Mouse (Mus musculus) midbrain, embryonic 13.5 days (tissue): Measurements from ENCODE around the gene Bicdl1. TPM values are rescaled to one million over a fixed set of nuclear protein-coding genes. Genes with fewer than 3 reads are reported as not detected.
A peak's percentile ranks its signal among the peaks of the same experiment; 100 is the strongest.

ENCODE experiments used
- ATAC-seq: fragments of 200-750 bp; cut with Nextera tagmentation; 2 replicates; pipeline ENCODE4 v1.8.0; 2017; ENCODE audit warnings: mild to moderate bottlenecking, moderate TSS enrichment, moderate library complexity
- H3K27ac ChIP-seq: fragments of 300-500 bp; sonication (generic); 2 replicates; pipeline ENCODE4 v1.5.1; 2015; ENCODE audit warnings: inconsistent platforms, mild to moderate bottlenecking, moderate library complexity
- H3K27me3 ChIP-seq: fragments of 300-500 bp; sonication (generic); 2 replicates; pipeline ENCODE4 v1.6.1; 2015; ENCODE audit warnings: mild to moderate bottlenecking, inconsistent platforms
- H3K36me3 ChIP-seq: fragments of 300-500 bp; sonication (generic); 2 replicates; pipeline ENCODE4 v1.6.1; 2015; ENCODE audit warnings: mild to moderate bottlenecking, inconsistent platforms
- H3K4me1 ChIP-seq: fragments of 300-500 bp; sonication (generic); replicated peaks from 2 replicates; pipeline ENCODE4 v1.6.1; 2015; ENCODE audit warnings: inconsistent platforms
- H3K4me2 ChIP-seq: fragments of 300-500 bp; sonication (generic); replicated peaks from 2 replicates; pipeline ENCODE4 v1.6.1; 2015; ENCODE audit warnings: moderate library complexity, mild to moderate bottlenecking, inconsistent platforms
- H3K4me3 ChIP-seq: fragments of 300-500 bp; sonication (generic); replicated peaks from 2 replicates; pipeline ENCODE4 v1.5.1; 2015; ENCODE audit warnings: mild to moderate bottlenecking, inconsistent platforms
- H3K9ac ChIP-seq: fragments of 300-500 bp; sonication (generic); replicated peaks from 2 replicates; pipeline ENCODE4 v1.6.1; 2015; ENCODE audit warnings: mild to moderate bottlenecking, inconsistent platforms
- H3K9me3 ChIP-seq: fragments of 300-500 bp; sonication (generic); 2 replicates; pipeline ENCODE4 v1.6.1; 2016; ENCODE audit warnings: mild to moderate bottlenecking, inconsistent platforms
- WGBS: fragments of 180-500 bp; shearing (Covaris S2); methylation state at CpG from one replicate; pipeline ENCODE4 v1.1.7; 2015; 5-methylcytosine and 5-hydroxymethylcytosine counted together
- polyA plus RNA-seq: library from polyadenylated mRNA; unstranded; fragments of >200 nt; fragmentation: Nextera tagmentation; extraction: Ambion mirVana; gene quantifications from 2 replicates; pipeline ENCODE4 v1.2.1, GENCODE M21; 2015

The Bicdl1 gene
- polyA plus RNA-seq, 1 experiment from 2014 or later = 28.7 TPM

DNA sequence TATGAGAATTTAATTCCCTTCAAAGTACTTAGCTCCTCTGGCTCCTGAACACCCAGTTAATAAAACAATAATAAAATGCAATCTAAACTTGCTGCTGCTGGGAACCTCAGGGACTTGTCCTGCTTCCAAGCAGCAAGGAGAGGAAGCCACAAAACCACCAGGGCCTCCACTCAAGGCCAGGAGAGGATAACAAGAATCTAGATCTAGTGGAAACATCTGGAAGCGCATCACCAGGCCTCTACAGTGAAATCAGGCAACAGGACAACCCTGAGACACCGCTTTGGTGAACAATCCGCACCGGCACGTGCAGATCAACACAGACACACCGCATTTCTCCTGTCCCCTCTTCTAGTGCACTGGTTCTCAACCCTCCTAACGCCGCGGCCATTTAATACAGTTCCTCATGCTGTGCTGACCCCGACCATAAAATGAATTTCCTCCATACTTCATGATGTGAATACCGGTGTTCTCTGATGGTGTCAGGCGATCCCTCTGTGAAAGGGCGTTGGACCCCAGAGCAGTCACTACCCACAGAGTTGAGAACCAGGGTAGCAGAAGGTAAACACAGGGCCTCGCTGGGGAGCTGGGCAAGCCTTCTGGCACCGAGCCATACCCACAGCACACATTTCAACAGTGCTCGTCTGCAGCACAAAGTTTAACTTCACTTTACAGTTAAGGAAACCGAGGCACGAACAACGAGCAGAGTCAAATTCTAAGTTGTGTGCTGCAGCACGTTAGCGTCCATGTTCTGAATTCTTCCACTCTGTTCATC lies 9.0 kb downstream of the Bicdl1 start:
- Histone ChIP-seq H3K36me3 (peaks cover 6% of the 10 kb centered on the region), H3K9me3 (no peaks in the 10 kb centered on the region), H3K4me1 (0 out of 2 replicates have a peak, but pooled peaks cover 7% of the 10 kb centered on the region), H3K4me3 (no peak overlapping the region), H3K4me2 (no peak overlapping the region), H3K9ac (no peak overlapping the region), H3K27me3 (no peaks in the 10 kb centered on the region), H3K27ac (no peak overlapping the region)
- 90% methylated on average over 21 of the region's 21 CpGs for WGBS
- no peak for ATAC-seq

DNA sequence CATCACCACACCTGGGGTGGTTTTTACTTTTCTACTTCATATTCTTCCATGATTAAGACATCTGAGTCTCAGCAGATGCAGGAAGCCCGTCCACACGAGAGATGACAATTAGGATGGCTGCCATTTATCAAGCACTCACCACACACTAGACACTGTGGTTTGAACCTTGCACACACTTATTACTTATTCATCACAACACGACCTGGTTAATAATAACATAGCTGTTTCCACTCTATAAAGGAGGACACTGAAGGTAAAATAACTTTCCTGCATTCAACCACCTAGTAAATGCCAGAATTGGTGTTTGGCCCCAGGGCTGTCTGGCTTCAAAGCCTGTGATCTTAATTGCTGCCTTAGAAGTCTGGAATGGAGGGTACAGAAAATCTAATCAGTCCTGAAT lies 10.7 kb downstream of the Bicdl1 start:
- Histone ChIP-seq H3K36me3 (peaks cover 6% of the 10 kb centered on the region), H3K4me1 (0 out of 2 replicates have a peak, but pooled peaks cover 5% of the 10 kb centered on the region), H3K9ac (no peak overlapping the region), H3K27ac (no peak overlapping the region), H3K27me3 (no peaks in the 10 kb centered on the region), H3K9me3 (no peaks in the 10 kb centered on the region), H3K4me2 (no peak overlapping the region), H3K4me3 (no peak overlapping the region)
- WGBS = 57% methylated on average over 3 of the region's 3 CpGs
- no peak for ATAC-seq

DNA sequence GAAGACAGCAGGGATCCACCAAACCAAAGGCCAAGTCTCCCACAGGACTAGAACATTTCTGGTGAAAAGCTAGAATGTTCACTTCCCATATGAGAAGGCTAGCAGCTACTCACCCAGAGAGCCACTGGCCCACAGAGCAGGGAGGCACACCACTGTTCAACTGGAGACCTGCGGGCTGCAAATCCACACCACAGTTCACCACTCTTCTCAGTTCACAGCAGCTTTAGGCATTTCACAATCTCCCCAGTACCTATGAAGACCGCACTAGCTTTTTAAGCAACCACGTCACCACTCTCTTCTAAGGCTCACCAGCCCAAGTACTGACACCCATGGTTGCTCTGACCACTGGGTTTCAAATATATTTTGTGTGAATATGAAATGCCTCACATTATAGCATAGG lies 13.7 kb downstream of the Bicdl1 start:
- Histone ChIP-seq H3K4me3 (no peak overlapping the region), H3K9me3 (no peaks in the 10 kb centered on the region), H3K27me3 (no peaks in the 10 kb centered on the region), H3K36me3 (no peaks in the 10 kb centered on the region; the same call in 1 of the 2 replicates), H3K4me1 (0 out of 2 replicates have a peak, but pooled peaks cover 5% of the 10 kb centered on the region), H3K4me2 (no peak overlapping the region), H3K27ac (no peak overlapping the region), H3K9ac (no peak overlapping the region)
- 95% methylated on average over 3 of the region's 3 CpGs for WGBS
- ATAC-seq = no peak

DNA sequence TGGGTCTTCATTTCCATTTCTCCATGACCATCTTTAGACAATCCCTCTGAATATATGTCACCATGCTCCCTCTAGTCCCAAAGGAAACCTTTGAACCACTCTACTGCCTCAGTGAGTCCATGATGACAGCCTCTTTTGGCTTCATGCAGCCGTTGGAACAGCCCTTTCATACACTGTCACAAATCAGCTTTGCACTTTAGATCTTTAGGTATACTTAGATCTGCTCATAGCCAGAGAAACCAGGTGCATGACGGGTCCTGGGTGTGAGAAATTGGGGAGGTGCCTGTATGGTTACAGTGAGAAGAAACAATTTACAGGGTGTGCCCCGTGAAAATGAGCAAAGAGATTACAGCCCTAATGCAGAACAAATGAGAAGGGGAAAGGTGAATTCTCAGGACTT lies 14.3 kb downstream of the Bicdl1 start:
- peaks cover 8% of the 10 kb centered on the region for H3K4me1 ChIP-seq
- H3K9me3 ChIP-seq = no peaks in the 10 kb centered on the region
- no peak overlapping the region for H3K9ac ChIP-seq
- no peak for ATAC-seq
- H3K27ac ChIP-seq = no peak overlapping the region
- H3K4me3 ChIP-seq = no peak overlapping the region
- 88% methylated on average over 3 of the region's 3 CpGs for WGBS
- no peaks in the 10 kb centered on the region for H3K27me3 ChIP-seq
- no peaks in the 10 kb centered on the region for H3K36me3 ChIP-seq
- H3K4me2 ChIP-seq = no peak overlapping the region

DNA sequence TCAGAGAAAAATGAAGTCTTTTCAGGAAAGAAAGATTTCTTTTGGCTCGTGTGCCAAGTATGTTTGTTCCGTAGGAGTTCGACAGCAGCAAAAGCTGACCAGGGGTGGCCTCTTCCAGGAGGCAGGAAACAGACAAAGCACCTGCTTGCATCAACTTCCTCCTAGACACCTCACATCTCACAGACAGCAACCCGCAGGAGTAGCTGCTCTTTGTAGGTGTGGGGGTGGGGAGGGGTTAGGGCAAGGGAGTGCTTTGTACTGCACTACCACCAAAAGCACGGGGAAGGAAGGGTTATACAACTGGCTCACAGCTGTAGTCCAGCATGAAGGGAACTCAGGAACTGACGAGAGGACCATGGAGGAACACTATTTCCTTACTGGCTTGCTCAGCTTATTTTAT lies 15.0 kb downstream of the Bicdl1 start:
- Histone ChIP-seq H3K36me3 (no peaks in the 10 kb centered on the region), H3K27ac (no peak overlapping the region), H3K27me3 (no peaks in the 10 kb centered on the region), H3K4me2 (no peak overlapping the region), H3K4me3 (no peak overlapping the region), H3K9me3 (no peaks in the 10 kb centered on the region), H3K9ac (no peak overlapping the region), H3K4me1 (peaks cover 15% of the 10 kb centered on the region)
- WGBS = 84% methylated on average over 6 of the region's 6 CpGs
- no peak for ATAC-seq

DNA sequence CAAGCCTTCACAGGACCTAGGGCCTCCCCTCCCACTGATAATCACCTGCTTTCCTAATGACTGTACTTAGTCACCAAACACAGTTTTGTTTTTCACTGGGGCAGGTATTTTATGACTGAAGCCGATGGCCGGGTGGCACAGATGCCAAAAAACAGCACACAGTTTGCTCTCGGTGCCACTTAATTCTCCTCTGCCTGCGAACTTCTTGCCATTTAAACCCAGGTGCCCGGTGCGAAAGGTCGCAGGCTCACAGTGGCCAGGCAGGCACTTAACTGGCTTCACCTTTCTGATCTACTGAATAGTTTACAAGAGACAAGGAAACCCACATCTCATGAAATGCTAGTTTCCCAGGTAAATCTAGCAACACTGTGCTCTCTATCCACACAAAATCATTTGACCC lies 16.7 kb downstream of the Bicdl1 start:
- Histone ChIP-seq H3K9me3 (no peaks in the 10 kb centered on the region), H3K36me3 (no peaks in the 10 kb centered on the region), H3K27me3 (no peaks in the 10 kb centered on the region), H3K9ac (no peak overlapping the region), H3K27ac (no peak overlapping the region), H3K4me2 (no peak overlapping the region), H3K4me1 (peaks cover 11% of the 10 kb centered on the region), H3K4me3 (no peak overlapping the region)
- no peak for ATAC-seq
- WGBS = 90% methylated on average over 7 of the region's 7 CpGs

DNA sequence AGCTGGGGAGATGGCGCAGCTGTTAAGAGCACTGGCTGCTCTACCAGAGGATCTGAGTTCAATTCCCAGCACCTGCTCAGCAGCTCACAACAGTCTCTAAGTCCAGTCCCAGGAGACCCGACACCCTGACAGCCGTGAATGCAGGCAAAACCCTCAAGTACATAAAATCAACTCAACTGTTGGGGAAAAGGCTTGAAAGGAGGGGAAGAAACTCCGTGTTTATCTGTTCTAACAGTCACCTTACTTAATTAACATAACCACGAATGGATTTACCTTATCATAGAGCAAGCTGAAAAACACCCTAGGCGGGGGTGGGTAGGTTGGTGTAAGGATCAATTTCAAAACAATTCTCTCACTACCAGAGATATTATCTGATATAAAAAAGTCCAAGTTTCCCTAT lies 18.9 kb downstream of the Bicdl1 start:
- 73% methylated on average over 6 of the region's 6 CpGs for WGBS
- H3K9me3 ChIP-seq = no peaks in the 10 kb centered on the region
- no peak overlapping the region for H3K9ac ChIP-seq
- peaks cover 11% of the 10 kb centered on the region for H3K4me1 ChIP-seq
- H3K27ac ChIP-seq = no peak overlapping the region
- H3K27me3 ChIP-seq = no peaks in the 10 kb centered on the region
- no peaks in the 10 kb centered on the region for H3K36me3 ChIP-seq
- ATAC-seq = no peak
- no peak overlapping the region for H3K4me3 ChIP-seq
- no peak overlapping the region for H3K4me2 ChIP-seq

DNA sequence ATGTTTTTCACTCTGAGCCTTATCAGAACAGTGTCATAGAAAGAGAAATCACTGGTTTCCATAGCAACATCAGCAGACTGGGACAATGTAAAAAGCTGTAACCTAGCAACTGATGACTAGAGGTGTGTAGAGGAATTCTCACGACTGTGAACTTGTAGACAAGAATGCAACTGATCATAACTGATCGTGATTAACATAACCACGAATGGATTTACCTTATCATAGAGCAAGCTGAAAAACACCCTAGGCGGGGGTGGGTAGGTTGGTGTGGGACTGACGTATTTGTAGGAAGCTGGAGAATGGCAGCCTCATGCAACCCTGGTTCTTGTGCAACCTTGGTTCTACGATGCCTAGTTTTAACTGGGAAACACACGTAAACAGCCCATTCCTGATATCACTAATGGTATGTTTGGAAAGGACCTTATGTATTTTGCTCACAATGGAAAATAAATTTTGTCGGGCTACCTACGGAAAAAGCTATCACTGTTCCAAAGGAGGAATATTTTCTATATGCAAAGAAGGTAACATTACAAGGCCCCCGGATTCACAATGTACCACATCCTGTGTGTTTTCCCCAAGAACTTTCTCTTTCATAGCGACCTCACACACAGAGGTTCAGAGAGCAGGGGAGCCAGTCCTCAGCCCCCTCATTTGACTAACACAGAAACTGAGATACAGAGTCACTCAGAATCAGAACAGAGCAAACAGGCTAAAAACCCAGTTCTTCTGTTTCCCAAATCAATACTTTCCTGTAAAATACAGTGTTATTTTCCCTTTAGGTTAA lies 19.6 kb downstream of the Bicdl1 start:
- 66% methylated on average over 11 of the region's 11 CpGs for WGBS
- no peak overlapping the region for H3K9ac ChIP-seq
- H3K27me3 ChIP-seq = no peaks in the 10 kb centered on the region
- H3K4me1 ChIP-seq = peaks cover 11% of the 10 kb centered on the region
- 0 out of 2 replicates have a peak overlapping the region, but pooled peaks have one; percentile 1 for H3K27ac ChIP-seq
- no peak overlapping the region for H3K4me3 ChIP-seq
- H3K4me2 ChIP-seq = peak overlapping the region; percentile 15; the same call in 1 of the 2 replicates
- no peaks in the 10 kb centered on the region for H3K9me3 ChIP-seq
- peak; percentile 60; the same call in 1 of the 2 replicates for ATAC-seq
- H3K36me3 ChIP-seq = no peaks in the 10 kb centered on the region

DNA sequence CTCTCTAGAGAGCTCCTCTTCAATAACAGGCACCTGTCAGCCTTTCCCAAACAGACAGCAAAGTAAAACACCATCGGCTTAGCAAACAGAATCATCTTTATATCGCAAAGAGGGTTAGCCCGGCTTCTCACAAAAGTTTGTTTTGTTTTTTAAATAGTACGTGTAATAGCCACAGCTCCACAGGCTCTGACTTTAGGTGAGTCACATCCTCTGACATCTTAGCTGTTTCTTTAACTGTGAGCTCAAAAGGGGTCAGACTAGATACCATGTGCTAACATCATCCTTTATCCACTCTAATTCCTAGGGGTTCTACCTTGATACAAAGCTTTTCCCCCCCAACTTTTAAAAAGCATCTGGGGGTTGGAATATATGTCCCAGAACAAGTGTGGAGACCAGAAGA lies 21.2 kb downstream of the Bicdl1 start:
- Histone ChIP-seq H3K4me3 (no peak overlapping the region), H3K27ac (no peak overlapping the region), H3K27me3 (no peaks in the 10 kb centered on the region), H3K36me3 (no peaks in the 10 kb centered on the region), H3K9ac (no peak overlapping the region), H3K9me3 (no peaks in the 10 kb centered on the region), H3K4me1 (peaks cover 14% of the 10 kb centered on the region), H3K4me2 (no peak overlapping the region)
- 93% methylated on average over 4 of the region's 4 CpGs for WGBS
- ATAC-seq = no peak

DNA sequence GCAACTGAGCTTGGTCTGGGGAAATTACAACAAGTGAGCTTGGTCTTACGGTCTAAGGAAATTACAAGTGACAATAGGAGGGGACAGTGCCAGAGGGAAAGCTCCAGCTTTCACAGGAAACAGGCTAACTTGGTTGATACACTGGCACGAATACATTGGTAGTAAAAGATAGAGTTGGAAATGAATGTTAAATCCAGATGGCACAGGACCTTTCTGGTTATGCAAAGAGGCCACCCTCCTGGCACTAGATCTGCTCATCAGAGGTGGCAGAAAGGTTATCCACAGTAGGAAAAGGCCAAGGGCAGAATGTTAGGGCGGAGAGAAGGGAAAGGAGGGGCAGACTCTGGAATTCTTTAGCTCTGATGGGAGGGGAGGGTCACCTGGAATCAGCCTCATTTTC lies 22.5 kb downstream of the Bicdl1 start:
- Histone ChIP-seq H3K9me3 (no peaks in the 10 kb centered on the region), H3K27me3 (no peaks in the 10 kb centered on the region), H3K4me3 (no peak overlapping the region), H3K27ac (no peak overlapping the region), H3K4me1 (peaks cover 14% of the 10 kb centered on the region), H3K4me2 (no peak overlapping the region), H3K9ac (no peak overlapping the region), H3K36me3 (no peaks in the 10 kb centered on the region)
- ATAC-seq = no peak
- WGBS = 76% methylated on average over 3 of the region's 3 CpGs

DNA sequence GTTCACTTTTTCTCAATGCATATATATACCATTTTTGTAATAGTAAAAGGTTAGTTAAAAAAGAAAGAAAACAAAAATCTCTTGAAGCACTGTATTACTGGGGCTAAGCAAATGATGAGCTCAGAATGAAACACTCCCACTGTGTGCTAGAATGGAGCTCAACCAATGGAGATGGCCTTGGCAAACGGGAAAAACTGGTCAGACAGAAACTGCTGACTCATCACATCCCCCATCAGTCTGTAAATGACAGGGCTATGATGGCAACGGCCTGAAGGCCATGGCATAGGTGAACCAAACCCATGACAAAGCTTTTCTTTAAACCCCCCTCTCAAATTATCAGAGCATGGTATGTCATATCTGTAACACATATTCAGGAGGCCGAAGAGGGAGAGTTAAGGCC lies 29.4 kb downstream of the Bicdl1 start:
- no peak overlapping the region for H3K27ac ChIP-seq
- no peaks in the 10 kb centered on the region for H3K36me3 ChIP-seq
- no peaks in the 10 kb centered on the region for H3K9me3 ChIP-seq
- ATAC-seq = no peak
- no peaks in the 10 kb centered on the region for H3K27me3 ChIP-seq
- peaks cover 11% of the 10 kb centered on the region for H3K4me1 ChIP-seq
- no peak overlapping the region for H3K9ac ChIP-seq
- 78% methylated on average over 3 of the region's 3 CpGs for WGBS
- H3K4me3 ChIP-seq = no peak overlapping the region
- H3K4me2 ChIP-seq = no peak overlapping the region

DNA sequence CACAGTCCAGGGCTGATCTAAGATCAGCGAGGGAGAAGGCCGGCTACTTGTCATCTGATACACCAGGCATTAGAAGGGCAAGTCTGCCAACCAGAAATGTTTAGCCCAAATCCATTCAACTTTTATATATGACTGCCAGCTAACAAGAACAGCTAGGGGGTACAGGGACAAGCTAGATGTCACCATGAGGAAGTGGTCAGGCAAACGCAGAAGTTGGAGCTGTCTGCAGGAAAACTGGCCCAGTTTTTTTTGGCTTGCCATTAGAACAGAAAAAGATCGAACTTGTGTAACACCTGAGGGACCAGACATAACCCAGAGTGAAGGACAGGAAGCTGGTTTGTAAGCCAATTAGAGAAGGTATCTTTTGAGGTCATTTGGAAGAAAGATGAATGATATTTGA lies 30.2 kb downstream of the Bicdl1 start:
- Histone ChIP-seq H3K4me1 (peaks cover 8% of the 10 kb centered on the region), H3K36me3 (no peaks in the 10 kb centered on the region), H3K27me3 (no peaks in the 10 kb centered on the region), H3K4me2 (no peak overlapping the region), H3K4me3 (no peak overlapping the region), H3K9ac (no peak overlapping the region), H3K9me3 (no peaks in the 10 kb centered on the region), H3K27ac (no peak overlapping the region)
- whole genome bisulfite sequencing = 90% methylated on average over 4 of the region's 4 CpGs
- ATAC-seq = no peak
